Mouse (Mus musculus) CH12.LX (cell line): Measurements from ENCODE around the gene Hgd. TPM values are rescaled to one million over a fixed set of nuclear protein-coding genes. Genes with fewer than 3 reads are reported as not detected.

Experiments used
- DNase-seq: peaks from one replicate; pipeline ENCODE4 v3.0.0-alpha.2; 2013; ENCODE audit errors: extremely low read depth
- H3K27ac ChIP-seq: 2 replicates; pipeline ENCODE4 v1.5.1; 2012; ENCODE audit warnings: low read depth, mild to moderate bottlenecking, control low read depth, moderate library complexity; ENCODE audit not compliant: insufficient read depth
- H3K27me3 ChIP-seq: replicated peaks from 2 replicates; pipeline ENCODE3; 2012; ENCODE audit warnings: inconsistent platforms
- H3K36me3 ChIP-seq, 2 experiments: replicated peaks in 1 of 2; 2 replicates each; pipeline versions ENCODE3 to v1.6.1; 2012; ENCODE audit warnings: inconsistent platforms in 1 of 2, low read length in 1 of 2, mild to moderate bottlenecking in 1 of 2, mixed read lengths in 1 of 2, moderate library complexity in 1 of 2; ENCODE audit not compliant: control insufficient read depth in 1 of 2, insufficient read depth in 1 of 2
- H3K4me1 ChIP-seq, 2 experiments: 2 replicates each; pipeline ENCODE4 v1.6.1; 2012; ENCODE audit warnings: inconsistent platforms in 1 of 2, moderate library complexity in 1 of 2; ENCODE audit not compliant: insufficient read depth in 2 of 2, control insufficient read depth in 1 of 2
- H3K4me2 ChIP-seq: 2 replicates; pipeline ENCODE4 v1.6.1; 2012; ENCODE audit warnings: low read depth, mild to moderate bottlenecking, control low read depth; ENCODE audit not compliant: poor library complexity, insufficient read depth, severe bottlenecking
- H3K4me3 ChIP-seq, 3 experiments: fragments of 150-350 bp in 1 of 3; sonication (generic) in 1 of 3; replicated peaks in 1 of 3; 2 replicates each; pipeline versions ENCODE3 to v1.5.1; 2011 to 2012; ENCODE audit warnings: low read depth in 2 of 3, low read length in 2 of 3, mild to moderate bottlenecking in 2 of 3, moderate library complexity in 2 of 3, control low read depth in 1 of 3, improper control_type of control experiment in 1 of 3, inconsistent platforms in 1 of 3, mixed read lengths in 1 of 3; ENCODE audit not compliant: poor library complexity in 1 of 3
- H3K79me2 ChIP-seq: replicated peaks from 2 replicates; pipeline ENCODE4 v1.6.1; 2012; ENCODE audit warnings: mild to moderate bottlenecking, moderate library complexity; ENCODE audit not compliant: control insufficient read depth, poor library complexity, insufficient read depth, severe bottlenecking; ENCODE audit errors: extremely low read depth
- H3K9ac ChIP-seq: 2 replicates; pipeline ENCODE4 v1.6.1; 2012; ENCODE audit warnings: low read depth, mild to moderate bottlenecking, control low read depth, moderate library complexity; ENCODE audit not compliant: insufficient read depth
- H3K9me3 ChIP-seq: replicated peaks from 2 replicates; pipeline ENCODE3; 2012; ENCODE audit warnings: low read length, inconsistent platforms, mixed read lengths
- CHD2 ChIP-seq: IDR thresholded peaks from 2 replicates; pipeline ENCODE4 v1.6.1; 2011; ENCODE audit warnings: low read length, improper control_type of control experiment
- CTCF ChIP-seq, 2 experiments: IDR thresholded peaks in 1 of 2; conservative IDR thresholded peaks in 1 of 2; 2 replicates each; pipeline ENCODE4 v1.5.1; 2011 to 2012; ENCODE audit warnings: low read depth in 2 of 2, low read length in 2 of 2, improper control_type of control experiment in 1 of 2, inconsistent platforms in 1 of 2, mild to moderate bottlenecking in 1 of 2, moderate library complexity in 1 of 2
- ETS1 ChIP-seq: conservative IDR thresholded peaks from 2 replicates; pipeline ENCODE4 v1.6.1; 2012; ENCODE audit warnings: low read depth, mild to moderate bottlenecking, inconsistent platforms, low read length, improper control_type of control experiment, moderate library complexity
- GABPA ChIP-seq: IDR thresholded peaks from 2 replicates; pipeline ENCODE4 v1.6.1; 2012; ENCODE audit warnings: low read depth, low read length, improper control_type of control experiment, inconsistent platforms; ENCODE audit not compliant: insufficient replicate concordance
- KAT2A ChIP-seq: IDR thresholded peaks from 2 replicates; pipeline ENCODE4 v1.6.1; 2012; ENCODE audit warnings: low read length, improper control_type of control experiment, inconsistent platforms; ENCODE audit not compliant: insufficient replicate concordance
- MAX ChIP-seq: IDR thresholded peaks from 2 replicates; pipeline ENCODE4 v1.6.1; 2011; ENCODE audit warnings: low read length, improper control_type of control experiment
- MAZ ChIP-seq: IDR thresholded peaks from 2 replicates; pipeline ENCODE4 v1.6.1; 2012; ENCODE audit warnings: low read depth, mild to moderate bottlenecking, inconsistent platforms, low read length, improper control_type of control experiment, moderate library complexity
- MXI1 ChIP-seq: IDR thresholded peaks from 2 replicates; pipeline ENCODE4 v1.6.1; 2011; ENCODE audit warnings: mild to moderate bottlenecking, low read depth, low read length, improper control_type of control experiment
- NELFE ChIP-seq: IDR thresholded peaks from 2 replicates; pipeline ENCODE4 v1.6.1; 2011; ENCODE audit warnings: low read depth, low read length, improper control_type of control experiment
- POLR2A ChIP-seq: IDR thresholded peaks from 2 replicates; pipeline ENCODE4 v1.6.1; 2011; ENCODE audit warnings: low read depth, mild to moderate bottlenecking, improper control_type of control experiment, low read length
- POLR2AphosphoS2 ChIP-seq: IDR thresholded peaks from 2 replicates; pipeline ENCODE4 v1.6.1; 2011; ENCODE audit warnings: low read depth, low read length, improper control_type of control experiment
- RCOR1 ChIP-seq: conservative IDR thresholded peaks from 2 replicates; pipeline ENCODE4 v1.6.1; 2012; ENCODE audit warnings: low read depth, mild to moderate bottlenecking, inconsistent platforms, low read length, improper control_type of control experiment
- SMC3 ChIP-seq: IDR thresholded peaks from 2 replicates; pipeline ENCODE4 v1.6.1; 2011; ENCODE audit warnings: low read depth, low read length, improper control_type of control experiment
- TBP ChIP-seq: conservative IDR thresholded peaks from 2 replicates; pipeline ENCODE4 v1.6.1; 2011; ENCODE audit warnings: low read depth, low read length, improper control_type of control experiment
- ZC3H11A ChIP-seq: IDR thresholded peaks from 2 replicates; pipeline ENCODE4 v1.6.1; 2012; ENCODE audit warnings: low read depth, mild to moderate bottlenecking, inconsistent platforms, low read length, improper control_type of control experiment
- dilution Hi-C: fragments of 300-500 bp; cut with MboI; formaldehyde crosslinking; loops from 2 replicates; pipeline ENCODE4 v1.14.3; 2020; ENCODE audit warnings: low sequenced_read_pairs; ENCODE audit not compliant: extremely low pct_unique_long_range_greater_than_20kb, extremely low pct_ligation_motif_present
- in situ Hi-C: fragments of 300-500 bp; cut with MboI; formaldehyde crosslinking; loops from 3 replicates; pipeline ENCODE4 v1.14.3; 2019; ENCODE audit warnings: low sequenced_read_pairs, low pct_ligation_motif_present, low pct_unique_long_range_greater_than_20kb, mixed read lengths
- polyA plus RNA-seq: library from polyadenylated mRNA; unstranded; fragments of >175 nt; gene quantifications from 2 replicates; pipeline ENCODE4 v1.2.1, GENCODE M21; 2012; ENCODE audit warnings: low read depth; ENCODE audit not compliant: insufficient read length
- total RNA-seq, 2 experiments: library from RNA; depleted of rRNA; stranded (reverse); fragments of 300-350 nt in 1 of 2; fragments of >200 nt in 1 of 2; gene quantifications; 2 replicates each; pipeline ENCODE4 v1.2.3; 2012 to 2014

Gene Hgd
- total and polyA plus RNA-seq, 3 experiments: not detected

GRCm38 (mm10) chr16:37581901-37582300 lies 1.9 kb downstream of the Hgd start:
- Histone ChIP-seq H3K27ac (no peak overlapping the region), H3K4me2 (no peak overlapping the region), H3K9me3 (no peaks in the 10 kb centered on the region), H3K4me1 (no peaks in the 10 kb centered on the region), H3K27me3 (no peaks in the 10 kb centered on the region), H3K4me3 (no peak overlapping the region), H3K9ac (no peak overlapping the region), H3K36me3 (no peaks in the 10 kb centered on the region), H3K79me2 (no peaks in the 10 kb centered on the region)
- TF ChIP-seq MAZ (no peak), POLR2AphosphoS2 (no peak), CHD2 (no peak), RCOR1 (no peak), POLR2A (no peak), CTCF (conservative IDR thresholded peaks at IDR 0.05 in 1 of 2, IDR thresholded peaks at IDR 0.05 in 1 of 2; ENCODE audit: low read depth in 2 of 2, low read length in 2 of 2) (no peak), MAX (no peak), SMC3 (no peak), KAT2A (no peak)
- DNase-seq: no peak
- in situ Hi-C loops (no loop called here), dilution Hi-C loops (no loop called here)

GRCm38 (mm10) chr16:37583306-37583705 lies 3.4 kb downstream of the Hgd start:
- Histone ChIP-seq H3K27me3 (no peaks in the 10 kb centered on the region), H3K9me3 (no peaks in the 10 kb centered on the region), H3K27ac (no peak overlapping the region), H3K9ac (no peak overlapping the region), H3K4me2 (no peak overlapping the region), H3K36me3 (no peaks in the 10 kb centered on the region), H3K4me3 (no peak overlapping the region), H3K79me2 (no peaks in the 10 kb centered on the region), H3K4me1 (no peaks in the 10 kb centered on the region)
- in situ Hi-C loops: no loop called here
- dilution Hi-C loops: no loop called here
- DNase-seq: no peak
- no peak for TF ChIP-seq POLR2A
- no peak for TF ChIP-seq ZC3H11A
- TF ChIP-seq ETS1: no peak
- TF ChIP-seq TBP: no peak
- TF ChIP-seq MXI1: no peak

GRCm38 (mm10) chr16:37583801-37584200 lies 3.8 kb downstream of the Hgd start:
- TF ChIP-seq RCOR1: no peak
- TF ChIP-seq NELFE: no peak
- TF ChIP-seq SMC3: no peak
- no peak for TF ChIP-seq ETS1
- TF ChIP-seq GABPA: no peak
- no peak for TF ChIP-seq MAX
- TF ChIP-seq, all 38 proteins: peak for 0
- no peak for DNase-seq
- dilution Hi-C loops: no loop called here
- Histone ChIP-seq H3K27me3 (no peaks in the 10 kb centered on the region), H3K4me3 (no peak overlapping the region), H3K36me3 (no peaks in the 10 kb centered on the region), H3K27ac (no peak overlapping the region), H3K9me3 (no peaks in the 10 kb centered on the region), H3K4me1 (no peaks in the 10 kb centered on the region), H3K79me2 (no peaks in the 10 kb centered on the region), H3K9ac (no peak overlapping the region), H3K4me2 (no peak overlapping the region)
- in situ Hi-C loops: no loop called here
